Mouse (Mus musculus) lung, adult 18-20 months (tissue): ENCODE data around the gene Gimap8.
A peak's percentile ranks its signal among the peaks of the same experiment; 100 is the strongest.
"Not testable (repeated sequence)": the region's sequence is repeated elsewhere in the genome, so short reads cannot be mapped to it uniquely, and the experiment has no call there.

Experiments
- DNase-seq, 2 experiments: peaks; one replicate each; pipeline ENCODE4 v3.0.0; 2022; ENCODE audit warnings: mixed read lengths in 2 of 2

The Gimap8 gene

GRCm38 (mm10) chr6:48646995-48647394, at the start of gene Gimap8:
TSS of gene Gimap8 (plus strand) at chr6:48647234.
- DNase-seq, result peak; percentile 77 to 79

GRCm38 (mm10) chr6:48600594-48600993, 46.4 kb upstream of the Gimap8 start:
- DNase-seq, result no peak

DNA sequence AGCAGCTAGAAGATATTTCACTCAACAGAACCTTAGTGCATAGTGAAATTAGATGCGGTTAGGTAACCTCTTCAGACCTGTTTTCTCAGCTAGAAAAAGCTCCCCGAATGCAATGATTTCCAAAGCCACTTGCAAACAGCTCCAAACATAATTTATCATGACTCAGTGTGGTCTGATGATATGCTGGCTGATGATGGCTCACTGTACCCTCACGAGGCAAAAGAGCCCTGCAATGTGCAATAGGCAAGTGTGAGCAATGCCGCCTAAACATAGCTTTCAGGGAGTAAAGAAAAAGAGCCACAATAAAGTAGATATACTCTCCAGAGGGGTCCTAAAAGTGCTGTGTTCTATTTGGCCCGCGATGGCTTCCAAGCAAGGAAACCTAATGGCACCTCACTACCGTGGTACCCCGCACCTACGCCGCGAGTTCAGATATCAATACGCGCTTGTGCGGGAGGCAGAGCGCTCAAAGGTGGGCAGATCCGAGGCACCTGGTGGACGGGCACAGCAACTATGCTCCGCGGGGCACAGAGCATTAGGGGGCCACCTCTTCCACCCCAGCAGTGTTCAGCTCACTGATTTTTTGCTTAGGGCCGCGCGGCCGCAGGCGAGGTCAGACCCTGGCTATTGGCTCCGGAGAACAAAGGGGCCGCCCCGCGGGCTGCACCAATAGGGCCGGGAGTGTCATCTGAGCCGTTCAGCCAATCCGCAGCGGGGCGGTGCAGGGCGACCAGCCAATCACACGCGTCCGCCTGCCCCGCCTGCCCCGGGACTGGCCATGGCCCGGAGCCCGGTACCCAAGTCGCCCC, 45.6 kb upstream of the Gimap8 start, which contains the start of gene Zfp775:
TSS of gene Zfp775 (plus strand) at position 793 of the 809 bp plus-strand sequence.
- DNase-seq, result peak; percentile 96 to 98

DNA sequence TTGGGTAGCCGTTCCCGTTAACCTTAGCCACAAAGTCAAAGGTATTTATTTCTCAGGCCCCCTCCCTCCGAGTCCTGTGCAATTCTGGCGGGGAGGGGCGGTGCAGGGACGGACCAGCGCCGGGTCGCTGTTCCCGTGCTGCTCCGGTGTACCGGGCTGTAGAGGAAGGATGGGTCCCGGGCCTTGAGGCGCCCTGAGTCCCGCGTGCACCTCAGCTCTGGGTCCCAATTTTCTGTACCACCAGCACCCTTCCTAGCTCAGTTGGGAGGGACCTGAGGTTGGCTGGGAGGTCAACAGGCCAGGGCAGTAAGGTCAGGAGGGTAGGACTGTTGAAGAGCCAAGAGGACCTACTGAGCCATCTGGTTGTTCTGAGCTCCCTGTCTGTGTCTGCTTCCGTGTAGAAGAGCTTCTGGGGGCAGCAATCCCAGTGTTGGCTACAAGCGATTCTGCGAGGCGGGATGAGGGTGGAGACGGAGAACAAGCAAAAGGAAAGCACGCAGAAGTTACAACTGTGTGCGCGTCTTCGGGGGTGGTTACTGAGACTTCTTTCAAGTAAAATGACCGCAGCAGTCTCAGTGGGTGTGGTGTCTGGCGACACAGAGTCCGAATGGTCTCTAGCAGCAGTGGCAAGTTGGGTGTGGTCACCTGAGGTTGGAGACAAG, 44.8 kb upstream of the Gimap8 start:
- DNase-seq, result peak; percentile 48 to 57

- DNase-seq, result no peak
These were observed 38.9 kb upstream of the Gimap8 start for GRCm38 (mm10) chr6:48608124-48608523.

- no peak for DNase-seq
These were observed 37.5 kb upstream of the Gimap8 start for GRCm38 (mm10) chr6:48609512-48609911.

DNA sequence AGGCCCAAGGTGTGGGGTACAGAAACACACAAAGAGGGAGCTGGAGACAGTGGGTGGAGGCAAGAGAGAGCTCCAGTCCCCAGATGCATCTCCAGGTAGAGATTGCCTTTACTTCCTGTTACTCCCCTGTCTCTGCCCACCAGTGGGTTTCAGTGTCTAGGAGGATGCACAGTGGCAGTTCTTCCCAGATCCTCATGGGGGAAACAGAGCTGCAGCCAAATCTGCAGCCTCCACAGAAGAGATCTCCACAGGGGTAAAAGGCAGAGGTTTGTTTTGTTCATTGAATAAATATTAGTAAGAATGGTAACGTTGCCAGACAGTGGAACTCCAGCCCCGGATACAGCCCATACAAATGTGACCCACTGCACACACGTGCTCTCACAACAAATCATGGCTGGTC, 36.4 kb upstream of the Gimap8 start:
- no peak for DNase-seq

GRCm38 (mm10) chr6:48613464-48613863, 33.6 kb upstream of the Gimap8 start:
- no peak for DNase-seq

GRCm38 (mm10) chr6:48614756-48615155, 32.3 kb upstream of the Gimap8 start:
- DNase-seq, result no peak

DNA sequence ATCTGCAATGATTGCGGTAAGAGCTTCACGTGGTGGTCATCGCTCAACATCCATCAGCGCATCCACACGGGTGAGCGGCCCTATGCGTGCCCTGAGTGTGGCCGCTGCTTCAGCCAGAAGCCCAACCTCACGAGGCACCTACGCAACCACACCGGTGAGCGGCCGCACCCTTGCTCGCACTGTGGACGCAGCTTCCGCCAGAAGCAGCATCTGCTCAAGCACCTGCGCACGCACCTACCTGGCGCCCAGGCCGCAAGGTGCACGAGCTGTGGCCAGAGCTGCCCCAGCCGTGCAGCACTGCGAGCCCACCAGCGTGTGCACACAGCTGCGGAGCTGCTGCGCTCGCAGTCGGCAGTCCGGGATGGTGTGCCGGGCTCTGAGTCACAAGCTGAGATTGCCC, 27.0 kb upstream of the Gimap8 start:
- no peak for DNase-seq

GRCm38 (mm10) chr6:48622186-48622843, 24.7 kb upstream of the Gimap8 start:
- not testable (repeated sequence) for DNase-seq

GRCm38 (mm10) chr6:48623460-48623859, 23.6 kb upstream of the Gimap8 start:
- DNase-seq, result no peak

- DNase-seq, result no peak
These were observed 20.6 kb upstream of the Gimap8 start, which contains the start of gene AI854703 for GRCm38 (mm10) chr6:48626464-48626863. TSS of gene AI854703 (plus strand) at chr6:48626764.

GRCm38 (mm10) chr6:48626984-48627383, 20.1 kb upstream of the Gimap8 start:
- DNase-seq, result peak; percentile 20 to 23

GRCm38 (mm10) chr6:48627511-48627924, 19.5 kb upstream of the Gimap8 start:
- no peak for DNase-seq

GRCm38 (mm10) chr6:48628377-48628776, 18.7 kb upstream of the Gimap8 start:
- no peak for DNase-seq

- DNase-seq, result no peak
These were observed 18.0 kb upstream of the Gimap8 start for GRCm38 (mm10) chr6:48628808-48629660.

DNA sequence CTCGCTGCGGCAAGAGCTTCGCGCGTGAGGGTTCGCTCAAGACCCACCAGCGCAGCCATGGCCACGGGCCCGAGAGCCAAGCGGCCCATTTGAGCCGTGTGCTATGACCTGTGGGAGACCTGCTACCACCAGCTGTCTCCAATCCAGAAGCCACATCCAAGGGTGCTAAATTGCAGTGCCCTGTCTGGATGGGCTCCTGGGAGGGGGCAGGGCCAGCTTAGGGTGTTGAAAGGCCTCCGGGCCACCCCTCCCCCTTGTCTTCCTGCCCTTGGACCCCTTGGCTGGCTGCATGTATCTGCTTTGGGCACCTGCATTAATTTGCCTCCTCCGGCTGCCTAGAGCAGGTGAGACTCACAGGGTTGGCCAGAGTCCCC, 17.4 kb upstream of the Gimap8 start:
- DNase-seq, result no peak

DNA sequence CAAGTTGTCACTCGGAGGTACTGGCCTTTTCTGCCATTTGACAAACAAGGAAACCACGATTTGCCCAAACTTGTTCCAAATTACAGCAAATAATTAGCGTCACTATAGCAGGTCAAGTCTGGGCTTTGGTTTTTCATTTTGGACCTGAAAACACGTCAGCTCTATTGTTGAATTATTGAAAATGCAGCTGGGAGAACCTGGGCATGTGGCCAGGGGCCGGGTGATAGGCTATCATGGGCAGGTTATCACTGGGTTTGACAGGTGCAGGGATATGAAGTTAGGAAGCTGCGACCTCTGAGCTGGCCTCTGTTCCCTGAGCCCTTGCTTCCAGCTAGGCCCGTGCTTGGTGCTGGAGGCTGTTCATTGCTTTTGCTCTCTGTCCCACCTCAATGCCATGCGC, 16.2 kb upstream of the Gimap8 start:
- DNase-seq, result no peak

- no peak for DNase-seq
These were observed 11.9 kb upstream of the Gimap8 start for GRCm38 (mm10) chr6:48635105-48635504.

DNA sequence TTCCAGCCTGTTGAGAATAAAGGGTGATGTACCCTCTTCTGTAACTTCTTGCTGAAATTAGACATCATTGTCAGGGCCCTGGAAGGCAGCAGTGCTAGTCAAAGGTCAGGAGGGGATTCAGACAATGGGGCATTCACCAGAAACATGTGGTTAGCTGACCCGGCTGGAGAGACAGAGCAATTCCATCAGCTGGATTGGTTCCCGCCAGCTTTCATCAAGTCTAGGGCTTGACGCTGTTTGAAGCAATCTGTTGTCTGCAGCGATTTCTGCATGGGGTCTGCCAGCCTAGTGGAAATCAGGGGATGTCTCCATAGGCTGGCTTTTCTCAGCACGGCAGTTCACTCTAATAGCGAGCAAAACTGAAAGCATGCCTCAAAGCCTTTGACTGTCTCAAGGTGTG, 10.5 kb upstream of the Gimap8 start:
- no peak for DNase-seq

- no peak for DNase-seq
These were observed 9.1 kb upstream of the Gimap8 start for GRCm38 (mm10) chr6:48637811-48638500.
